Mouse (Mus musculus): ENCODE measurements around the gene Heatr4.
A peak's percentile ranks its signal among the peaks of the same experiment; 100 is the strongest.
"Not testable (repeated sequence)": the region's sequence is repeated elsewhere in the genome, so short reads cannot be mapped to it uniquely, and the experiment has no call there.

Gene Heatr4

DNA sequence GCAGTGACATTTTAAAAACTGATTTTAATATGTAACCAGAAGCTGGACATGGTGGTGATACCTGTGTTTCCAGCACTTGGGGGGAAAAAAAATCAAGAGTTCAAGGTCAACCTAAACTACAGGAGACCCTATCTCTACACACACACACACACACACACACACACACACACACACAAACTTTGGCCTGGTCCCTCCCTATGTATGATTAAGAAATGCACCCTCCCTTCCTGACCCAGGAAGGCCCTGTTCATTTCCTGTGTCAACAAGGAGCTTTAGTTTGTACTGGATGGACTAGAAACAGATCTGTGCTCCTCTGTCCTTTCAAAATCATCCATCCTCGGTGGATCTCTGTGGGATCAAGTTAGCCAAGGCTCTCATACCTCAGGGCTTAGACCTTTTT lies 46.1 kb downstream of the Heatr4 start:
- not testable (repeated sequence) for DNase-seq (ENCODE audit: low read depth, low spot score)

DNA sequence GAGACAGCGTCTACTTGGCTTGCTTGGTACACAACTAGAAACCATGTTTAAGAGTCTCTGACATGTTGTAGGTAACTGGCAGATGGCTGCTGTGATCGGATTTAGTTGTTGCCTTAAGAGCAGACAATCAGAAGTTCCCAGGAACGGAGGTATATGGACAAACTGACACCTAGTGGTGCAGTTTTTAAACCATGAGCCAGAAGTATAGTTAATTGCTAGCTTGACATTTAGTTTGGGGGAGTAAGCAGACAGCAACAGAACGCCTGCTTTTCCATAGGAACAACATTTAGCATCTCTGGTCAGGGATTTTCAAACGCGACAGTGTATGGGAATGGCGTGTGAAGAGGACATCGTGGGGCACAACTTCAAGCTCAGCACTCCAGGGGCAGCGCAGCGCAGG lies 47.1 kb downstream of the Heatr4 start:
- DNase-seq (ENCODE audit: low read depth, low spot score), result no peak

DNA sequence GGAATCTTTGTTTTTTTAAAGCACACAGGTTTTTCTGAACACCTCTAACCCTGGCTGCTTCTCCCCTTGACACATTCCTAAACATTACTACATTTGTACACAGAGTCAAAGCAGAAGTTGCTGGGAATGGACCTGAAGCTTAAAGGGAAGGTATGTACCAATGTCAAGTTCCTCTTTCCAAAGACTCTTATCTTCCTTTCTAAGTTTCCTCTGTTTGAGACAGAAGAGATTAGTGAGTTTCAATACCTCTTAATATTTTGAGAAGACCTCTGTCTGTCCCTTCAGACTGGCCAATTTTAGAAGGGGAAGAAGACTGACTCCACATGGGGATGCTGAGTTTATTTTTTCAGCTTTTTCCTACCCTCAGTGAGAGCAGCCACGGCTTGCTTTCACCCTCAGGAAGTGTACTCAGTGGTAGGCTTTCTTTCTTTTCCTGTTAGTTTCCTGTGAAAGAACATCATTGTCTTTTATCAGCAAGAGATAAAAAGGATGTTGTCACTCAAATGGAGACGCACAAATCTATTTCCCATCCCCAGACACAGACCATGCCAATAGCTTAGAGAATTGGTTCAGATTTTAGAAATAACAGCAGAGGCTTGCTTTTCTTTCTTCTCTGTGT lies 55.4 kb downstream of the Heatr4 start:
- DNase-seq (ENCODE audit: low read depth, low spot score), result no peak

DNA sequence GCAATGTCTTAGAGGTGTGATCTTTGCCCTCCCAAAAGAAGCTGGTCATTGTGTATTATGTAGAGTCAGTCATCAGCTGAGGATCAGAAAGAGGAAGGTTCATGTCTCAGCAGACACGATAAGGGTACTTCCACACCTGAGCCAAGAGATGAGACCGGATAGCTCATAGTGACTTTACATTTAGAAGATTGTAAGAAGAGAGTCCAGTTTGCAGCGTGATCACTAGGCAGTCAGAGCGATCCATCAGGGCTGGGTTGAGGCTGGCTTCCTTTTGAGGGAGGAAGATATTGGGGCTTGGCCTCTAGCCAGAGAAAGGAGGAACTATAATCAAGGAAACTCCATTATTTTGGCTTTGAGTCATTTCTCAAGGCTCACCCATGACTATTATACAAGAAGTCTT lies 56.9 kb downstream of the Heatr4 start:
- DNase-seq (ENCODE audit: low read depth, low spot score), result no peak

DNA sequence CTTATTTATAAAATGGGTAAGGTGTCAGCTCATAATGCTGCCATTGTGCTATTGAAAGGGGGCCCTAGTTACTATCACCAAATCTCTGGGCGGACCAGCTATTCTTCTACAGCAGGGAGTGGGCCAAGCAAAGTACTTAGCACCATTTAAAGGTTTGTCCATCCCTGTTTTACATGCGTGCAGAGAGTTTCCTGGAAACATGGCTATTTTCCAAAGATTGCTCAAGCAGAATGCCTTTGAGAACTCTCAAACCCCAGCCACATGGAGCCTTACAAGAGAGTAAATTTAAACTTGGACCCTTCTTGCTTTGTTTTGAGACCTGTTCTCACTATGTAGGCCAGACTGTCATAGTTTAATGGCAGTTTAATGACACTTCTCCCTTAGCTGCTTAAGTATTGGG lies 58.6 kb downstream of the Heatr4 start:
- DNase-seq (ENCODE audit: low read depth, low spot score), result no peak

DNA sequence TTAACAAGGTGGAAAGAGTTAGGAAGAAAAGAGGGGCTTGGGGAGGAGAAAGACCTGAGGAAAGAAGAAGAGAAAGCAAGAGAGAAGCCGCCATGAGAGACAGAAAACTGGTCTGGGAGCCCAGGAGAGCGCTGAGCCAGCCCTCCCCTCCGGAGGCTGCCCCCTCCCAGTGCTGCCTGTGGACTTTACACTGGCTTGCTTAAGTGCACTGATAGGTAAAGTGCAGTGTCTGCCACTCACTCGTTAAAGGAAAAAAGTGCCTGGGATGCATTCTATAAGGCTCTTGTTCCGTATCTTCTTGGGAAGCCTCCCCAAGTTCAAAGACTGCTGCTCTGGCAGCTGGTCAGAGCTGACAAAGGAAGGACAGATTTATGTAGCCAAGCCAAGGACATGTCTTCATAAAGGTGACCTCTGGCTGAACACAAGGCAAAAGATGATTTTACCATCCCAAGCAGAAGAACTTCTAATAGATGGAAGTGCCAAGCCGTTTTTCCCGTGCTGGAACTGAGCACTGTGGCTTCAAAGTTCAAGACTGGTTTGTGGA lies 59.4 kb downstream of the Heatr4 start:
- DNase-seq (ENCODE audit: low read depth, low spot score), result no peak

DNA sequence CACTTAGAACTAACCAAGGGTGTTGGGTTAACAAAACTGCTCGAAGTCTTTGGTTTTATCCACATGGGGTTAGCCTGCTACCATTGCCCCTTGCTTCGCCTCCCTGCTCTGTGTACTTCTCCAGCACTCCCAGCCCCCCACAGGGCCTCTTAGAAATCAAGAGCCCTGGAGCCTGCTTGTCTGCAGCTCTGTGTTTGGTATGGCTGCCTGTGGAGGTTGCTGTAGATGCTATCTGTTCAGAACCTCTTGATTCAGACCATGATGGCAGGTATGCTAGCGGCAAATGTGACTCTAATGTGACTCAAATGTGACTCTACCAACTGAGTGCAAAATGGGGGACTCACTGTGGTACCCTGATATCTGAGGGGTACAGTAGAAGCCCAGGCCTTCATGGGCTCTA lies 60.3 kb downstream of the Heatr4 start:
- no peak for DNase-seq (ENCODE audit: low read depth, low spot score)

DNA sequence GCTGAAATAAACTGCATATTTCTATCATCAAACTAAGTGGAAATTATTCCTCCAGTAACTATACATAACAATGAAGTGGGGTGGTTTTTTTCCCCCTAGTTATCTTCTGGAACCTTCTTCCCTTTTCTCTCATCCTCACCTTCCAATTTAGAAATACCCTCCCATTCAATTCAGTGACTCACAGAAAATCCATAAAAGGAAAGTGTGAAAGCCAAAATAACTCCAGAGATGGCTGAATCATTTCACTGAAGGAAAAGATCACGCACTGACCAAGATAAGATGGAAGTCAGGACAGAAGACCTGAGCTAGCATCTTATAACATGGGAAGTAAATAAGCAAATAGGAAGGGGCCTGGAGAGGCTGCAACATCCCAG lies 61.2 kb downstream of the Heatr4 start:
- DNase-seq (ENCODE audit: low read depth, low spot score), result no peak

DNA sequence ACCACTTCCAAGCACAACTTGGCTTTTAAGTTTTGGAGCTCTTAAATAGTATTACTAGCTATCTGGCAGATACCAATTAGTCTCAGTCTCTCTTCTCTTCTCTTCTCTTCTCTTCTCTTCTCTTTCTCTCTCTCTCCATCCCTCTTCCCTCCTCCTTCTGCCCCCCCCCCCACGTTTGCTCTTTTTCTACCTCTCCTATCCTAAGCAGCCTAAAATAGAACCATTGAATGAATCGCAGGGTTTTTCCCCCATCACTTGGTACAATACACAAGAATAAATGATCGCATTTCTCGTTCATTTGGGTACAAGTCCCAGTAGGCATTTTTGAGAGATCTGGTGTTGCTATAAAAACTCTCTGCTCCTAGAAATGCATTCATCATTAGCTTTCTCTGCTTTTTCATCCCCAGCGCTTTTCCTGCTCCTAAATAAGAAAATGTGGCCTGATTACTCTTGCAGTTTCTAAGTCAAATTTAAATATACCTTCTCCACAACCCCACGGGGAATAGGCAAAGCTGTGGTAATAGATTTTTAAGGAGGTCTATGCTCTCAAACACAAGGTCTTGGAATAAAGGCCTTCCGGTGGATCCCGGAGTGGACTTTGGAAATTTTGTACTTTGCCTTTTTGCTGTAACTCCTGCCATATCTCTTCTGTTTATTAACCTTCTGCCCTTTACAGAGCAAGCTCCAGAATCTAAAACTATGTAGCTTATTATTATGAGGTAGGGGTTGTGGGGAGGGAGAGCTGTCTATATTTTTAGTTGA lies 61.7 kb downstream of the Heatr4 start:
- DNase-seq (ENCODE audit: low read depth, low spot score), result no peak

DNA sequence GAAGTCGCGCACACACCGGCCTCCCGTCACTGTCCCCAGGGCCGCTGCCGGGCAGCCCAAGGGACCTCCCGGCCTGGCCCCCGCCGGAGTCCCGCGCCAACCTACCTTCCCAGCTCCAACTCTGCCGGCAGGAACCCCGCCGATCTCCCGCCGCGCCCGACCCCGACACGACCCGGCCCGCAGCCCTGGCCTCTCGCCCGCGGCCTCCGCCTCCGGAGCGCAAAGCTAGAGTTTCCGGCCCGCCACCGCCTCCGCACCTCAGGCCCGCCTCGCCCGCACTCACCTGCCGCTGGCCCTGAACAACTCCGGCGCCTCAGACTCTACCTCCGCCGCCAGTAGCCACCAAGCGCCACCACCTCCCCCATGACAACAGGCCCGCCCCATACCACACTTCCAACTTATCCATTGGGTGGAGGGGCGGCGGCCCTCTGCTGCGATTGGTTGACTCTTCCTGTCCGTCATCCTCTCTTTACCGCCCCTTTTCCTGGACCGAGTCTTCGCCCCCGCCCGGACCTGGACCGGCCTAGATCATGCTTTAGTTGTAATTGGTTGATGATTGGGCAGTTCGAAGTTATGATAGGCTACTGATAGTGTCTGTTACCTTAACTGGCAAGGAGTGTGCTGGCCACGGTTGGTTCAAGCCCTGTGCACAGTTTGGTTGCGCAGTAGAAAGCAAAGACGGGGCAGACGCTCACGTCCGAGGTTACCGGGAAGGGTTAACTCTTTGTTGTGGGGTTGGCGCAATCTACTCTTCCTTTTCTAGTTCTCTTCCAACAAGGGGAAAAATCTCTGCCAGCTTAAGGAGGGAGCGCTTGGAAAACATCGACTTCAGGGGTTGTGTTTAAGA lies 62.9 kb downstream of the Heatr4 start, which contains the start of gene Numb:
TSS of gene Numb (minus strand) at position 400 of the 847 bp plus-strand sequence.
- peak; percentile 97 for DNase-seq (ENCODE audit: low read depth, low spot score)

DNA sequence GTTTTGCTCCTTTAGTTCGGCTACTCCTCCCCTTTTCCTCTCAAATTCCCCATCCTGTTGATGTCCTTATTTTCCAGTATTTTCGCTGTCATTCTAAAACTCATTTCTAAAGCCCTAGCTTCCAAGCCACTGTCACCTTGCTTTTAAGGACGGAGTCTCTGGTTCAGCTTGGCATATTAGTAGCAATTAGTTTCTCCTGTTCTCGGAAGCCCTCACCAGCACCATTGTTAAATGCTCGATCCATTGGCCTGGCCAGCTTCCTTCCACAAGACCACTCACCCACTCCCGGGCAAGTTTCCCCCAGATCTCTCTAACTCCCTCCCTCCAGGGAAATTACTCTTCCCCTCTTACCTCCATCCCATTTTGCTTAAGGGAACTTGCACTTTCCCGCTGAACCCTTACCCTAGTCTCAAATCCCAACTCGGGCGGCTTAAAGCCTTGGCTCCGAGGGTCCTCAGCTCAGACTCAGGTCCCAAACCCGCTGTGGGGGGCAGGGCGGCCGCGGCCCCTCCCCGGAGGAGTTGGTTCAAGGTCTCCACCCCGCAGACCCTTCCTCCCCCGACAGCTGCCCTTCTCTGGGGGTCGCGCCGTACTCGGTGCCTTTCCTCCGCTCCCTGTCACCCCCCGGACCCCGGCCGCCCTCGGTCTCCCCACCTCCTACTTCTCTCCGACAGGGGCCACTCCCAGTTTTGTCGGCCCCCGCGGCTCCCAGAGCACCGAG lies 63.8 kb downstream of the Heatr4 start:
- no peak for DNase-seq (ENCODE audit: low read depth, low spot score)

DNA sequence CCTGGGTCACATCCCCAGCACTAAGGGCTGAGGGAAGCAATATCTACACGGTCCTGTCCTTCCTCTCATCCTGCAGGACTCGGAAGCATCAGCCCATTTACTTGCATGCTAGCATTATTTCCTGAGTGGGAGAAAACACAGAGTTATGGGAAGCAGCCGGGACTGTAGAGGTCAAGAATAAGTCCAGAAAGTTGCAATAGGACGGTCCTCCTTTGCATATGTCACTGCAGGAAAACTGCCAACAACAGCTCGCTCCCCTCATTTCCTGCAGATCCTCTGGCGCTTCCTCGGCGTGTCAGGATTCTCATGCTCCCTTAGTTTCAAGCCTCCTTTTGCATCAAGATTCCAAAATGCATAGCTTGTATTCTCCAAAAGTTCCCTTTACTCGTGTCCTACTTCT lies 67.8 kb downstream of the Heatr4 start:
- DNase-seq (ENCODE audit: low read depth, low spot score), result no peak

DNA sequence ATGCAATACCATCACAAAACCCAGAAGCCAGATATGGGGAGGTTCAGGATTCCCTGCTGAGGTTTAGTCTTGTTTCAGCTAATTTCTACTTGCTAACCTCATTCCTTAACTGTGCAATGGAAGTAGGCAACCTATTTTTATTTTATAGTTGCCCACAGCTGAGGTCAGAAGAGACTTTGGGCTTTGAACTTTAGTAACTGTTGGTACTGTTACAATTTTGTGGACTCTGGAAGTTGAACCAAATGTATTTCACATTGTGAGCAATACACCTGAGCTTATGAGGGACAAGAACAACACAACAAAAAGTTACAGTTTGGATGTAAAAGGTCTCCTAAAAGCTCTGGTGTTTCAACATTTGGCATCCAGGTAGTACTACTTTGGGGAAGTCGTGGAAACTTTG lies 69.9 kb downstream of the Heatr4 start:
- DNase-seq (ENCODE audit: low read depth, low spot score), result no peak

DNA sequence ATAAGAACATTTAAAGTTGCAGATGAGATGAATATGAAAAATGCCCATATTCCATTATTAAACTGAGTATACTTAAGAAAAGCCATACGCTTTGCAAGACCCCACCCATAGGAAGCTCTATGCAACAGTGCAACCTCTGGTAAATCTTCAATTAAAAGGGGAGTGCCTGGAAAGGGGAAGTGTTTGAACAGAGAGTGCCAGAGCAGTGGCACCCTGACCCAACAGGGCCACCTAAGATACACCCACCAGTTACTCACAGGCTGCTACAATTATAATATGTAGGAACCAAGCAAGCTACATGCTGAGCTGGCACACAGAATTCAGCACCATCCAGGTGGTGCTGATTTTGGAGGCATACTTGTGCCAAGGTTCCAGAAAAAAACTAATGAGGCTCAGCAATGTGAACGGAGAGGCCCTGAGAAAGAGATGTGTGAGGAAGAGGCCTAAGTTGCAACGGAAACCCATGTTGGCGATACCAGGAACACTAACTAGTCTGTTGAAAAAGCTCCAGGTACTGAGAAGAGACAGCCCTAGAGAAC lies 70.4 kb downstream of the Heatr4 start:
- DNase-seq (ENCODE audit: low read depth, low spot score), result no peak

DNA sequence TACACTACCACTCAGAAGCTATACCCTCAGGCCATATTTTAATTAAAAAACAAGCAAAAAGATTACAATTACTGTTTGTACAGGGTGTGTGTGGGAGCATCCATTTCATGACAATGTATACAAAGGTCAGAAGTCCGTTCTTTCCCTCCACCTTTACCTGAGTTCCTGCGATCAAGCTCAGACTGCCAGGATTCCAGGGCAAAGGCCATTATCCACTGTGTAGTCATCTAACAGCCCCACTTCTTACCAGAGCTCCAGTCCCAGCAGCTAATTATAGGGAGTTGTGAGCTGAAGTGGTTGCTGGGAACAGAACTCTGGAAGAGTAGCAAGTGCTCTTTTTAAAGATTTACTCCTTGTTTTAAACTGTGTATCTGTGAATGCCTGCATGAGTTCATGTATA lies 74.2 kb downstream of the Heatr4 start:
- no peak for DNase-seq (ENCODE audit: low read depth, low spot score)
